Mouse (Mus musculus) bone marrow, adult 2 months (tissue): ENCODE results near the gene 4921530L21Rik.

ENCODE experiments used
- CTCF ChIP-seq: fragments of 200-500 bp; IDR thresholded peaks from 2 replicates; pipeline ENCODE4 v1.5.1; 2011; ENCODE audit warnings: low read length, control low read depth; ENCODE audit not compliant: control insufficient read depth, insufficient read depth
- POLR2A ChIP-seq: fragments of 200-500 bp; IDR thresholded peaks from 2 replicates; pipeline ENCODE4 v1.6.1; 2011; ENCODE audit warnings: low read depth, mild to moderate bottlenecking, control low read depth, low read length, borderline replicate concordance; ENCODE audit not compliant: control insufficient read depth

DNA sequence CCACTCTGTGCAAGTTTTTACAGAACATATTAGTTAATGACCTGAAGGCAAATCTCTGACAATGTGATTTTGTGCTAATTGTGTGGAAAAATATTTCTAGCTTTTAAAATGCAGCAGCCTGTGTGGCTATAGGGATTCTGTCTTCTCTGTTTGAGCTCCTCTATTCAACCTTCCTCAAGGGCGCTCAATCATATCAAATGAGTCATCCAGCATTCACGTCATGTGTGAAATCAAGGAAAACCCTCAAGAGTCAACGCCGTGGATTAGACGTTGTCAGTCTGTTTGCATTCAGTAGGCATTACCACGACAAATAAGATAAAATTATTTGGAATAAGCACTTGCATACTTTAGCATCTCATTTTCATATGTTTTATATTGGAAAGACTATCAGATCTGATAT, 18.4 kb downstream of the 4921530L21Rik start:
- TF ChIP-seq CTCF, result no peak
- TF ChIP-seq POLR2A, result no peak
